Mouse (Mus musculus) hindlimb bud, embryonic 11.5 days (tissue): ENCODE measurements around the gene Adgb.
"Not testable (repeated sequence)": the region's sequence is repeated elsewhere in the genome, so short reads cannot be mapped to it uniquely, and the experiment has no call there.

Experiments
- DNase-seq: peaks from one replicate; pipeline ENCODE4 v3.0.0-alpha.2; 2012; ENCODE audit warnings: low read depth, low spot score; ENCODE audit errors: extremely low spot score

Gene Adgb

DNA sequence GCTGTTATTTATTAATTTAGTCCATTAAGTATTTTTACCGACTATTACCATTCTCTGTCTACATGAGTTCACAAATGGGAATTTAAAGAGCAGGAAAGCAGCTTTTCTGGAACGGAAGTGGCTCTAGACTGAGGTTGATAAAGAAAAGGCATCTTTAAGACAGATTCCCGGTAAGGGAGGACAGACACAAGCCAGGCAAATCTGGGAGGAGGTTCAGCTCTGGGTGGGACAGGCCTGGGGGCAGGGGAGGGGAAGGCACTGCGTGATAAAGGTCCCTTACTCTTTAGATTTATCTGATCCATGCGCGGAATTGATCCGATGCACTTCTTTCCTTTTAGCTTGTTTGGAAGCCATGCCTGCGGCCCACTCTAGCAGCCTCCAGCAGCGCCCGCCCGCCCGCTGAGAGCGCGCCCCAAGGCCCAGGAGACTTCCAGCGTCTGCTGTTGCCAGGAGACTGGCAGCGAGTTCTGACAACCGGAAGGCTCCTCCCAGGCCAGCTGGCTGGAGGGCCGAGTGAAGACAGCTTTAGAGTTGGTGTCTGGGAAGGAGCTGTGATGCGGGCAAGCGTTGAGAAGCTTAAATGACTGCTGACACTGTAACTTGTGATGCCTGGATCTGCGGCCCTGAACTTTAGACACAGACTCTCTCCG lies at the start of gene Adgb:
Gene Adgb, minus strand, starts transcription at position 366 of the 650 bp plus-strand sequence.
- no peak for DNase-seq

DNA sequence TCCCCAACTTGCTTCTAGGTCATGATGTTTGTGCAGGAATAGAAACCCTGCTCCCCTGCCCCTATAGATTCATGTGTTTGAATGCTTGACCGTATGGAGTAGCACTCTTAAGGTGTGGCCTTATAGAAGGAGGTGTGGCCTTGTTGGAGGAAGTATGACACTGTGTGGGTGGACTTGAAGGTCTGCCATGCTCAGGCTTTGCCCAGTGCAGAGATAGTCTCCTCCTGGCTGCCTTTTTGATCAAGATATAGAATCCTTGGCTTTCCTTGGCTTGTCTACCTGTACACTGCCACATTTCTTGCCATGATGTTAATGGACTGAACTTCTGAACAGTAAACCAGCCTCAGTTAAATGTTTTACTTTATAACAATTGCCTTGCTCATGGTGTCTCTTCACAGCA lies 8.0 kb upstream of the Adgb start:
- no peak for DNase-seq

DNA sequence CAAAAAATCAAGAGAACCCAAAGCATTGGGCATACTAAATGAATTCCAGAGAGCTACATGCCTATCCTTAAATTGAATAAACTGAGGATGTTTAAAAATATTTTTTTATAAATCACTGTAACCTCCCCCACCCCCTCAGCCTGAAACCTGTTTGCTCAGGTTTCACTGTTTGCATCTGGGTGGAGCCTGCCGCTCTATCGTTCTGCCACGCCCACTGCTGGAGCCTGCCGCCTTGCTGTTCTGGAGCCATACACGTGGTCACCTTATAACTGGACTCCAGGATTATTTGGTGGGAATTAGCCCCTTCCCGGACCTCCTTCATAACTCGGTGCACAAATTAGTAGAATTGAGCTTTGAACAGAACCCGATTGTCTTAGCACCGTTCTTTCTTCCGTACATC lies 5.3 kb upstream of the Adgb start:
- not testable (repeated sequence) for DNase-seq

DNA sequence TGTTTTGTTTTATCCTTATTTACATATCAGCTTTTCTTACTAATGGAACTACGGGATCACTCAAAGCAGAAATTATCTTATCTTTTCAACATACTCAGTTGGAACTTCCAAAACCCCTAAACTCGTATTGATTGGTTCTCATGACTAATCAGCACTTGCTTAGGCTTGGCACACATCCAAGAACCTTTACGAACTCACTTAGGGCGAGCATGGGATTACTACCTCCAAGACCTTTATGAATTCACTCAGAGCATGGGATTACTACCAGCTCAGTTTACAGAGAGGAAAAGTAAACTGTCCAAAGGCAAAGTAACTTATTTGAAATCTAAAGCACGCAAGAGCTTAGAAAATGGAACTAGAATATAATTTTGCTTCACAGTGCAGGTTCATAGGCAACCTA lies 4.8 kb upstream of the Adgb start:
- no peak for DNase-seq

DNA sequence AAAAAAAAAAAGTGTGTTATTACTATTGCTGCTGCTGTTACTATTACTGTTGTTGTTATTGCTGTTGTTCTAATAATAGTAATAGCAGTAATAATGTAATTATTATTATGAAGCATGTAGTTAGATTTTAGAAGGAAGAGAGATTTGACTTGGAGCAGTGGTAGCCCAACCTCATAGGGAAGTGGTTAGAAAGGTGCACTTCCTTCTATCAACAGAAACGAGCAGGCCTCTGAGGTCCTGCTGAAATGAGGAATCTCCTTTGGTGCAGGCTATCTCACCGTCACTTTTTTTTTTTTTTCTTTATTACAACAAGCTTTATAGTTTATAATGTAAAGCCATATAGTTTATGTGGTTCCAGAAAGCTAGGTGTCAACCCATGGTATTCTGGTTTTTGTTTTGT lies 4.4 kb upstream of the Adgb start:
- DNase-seq = no peak

DNA sequence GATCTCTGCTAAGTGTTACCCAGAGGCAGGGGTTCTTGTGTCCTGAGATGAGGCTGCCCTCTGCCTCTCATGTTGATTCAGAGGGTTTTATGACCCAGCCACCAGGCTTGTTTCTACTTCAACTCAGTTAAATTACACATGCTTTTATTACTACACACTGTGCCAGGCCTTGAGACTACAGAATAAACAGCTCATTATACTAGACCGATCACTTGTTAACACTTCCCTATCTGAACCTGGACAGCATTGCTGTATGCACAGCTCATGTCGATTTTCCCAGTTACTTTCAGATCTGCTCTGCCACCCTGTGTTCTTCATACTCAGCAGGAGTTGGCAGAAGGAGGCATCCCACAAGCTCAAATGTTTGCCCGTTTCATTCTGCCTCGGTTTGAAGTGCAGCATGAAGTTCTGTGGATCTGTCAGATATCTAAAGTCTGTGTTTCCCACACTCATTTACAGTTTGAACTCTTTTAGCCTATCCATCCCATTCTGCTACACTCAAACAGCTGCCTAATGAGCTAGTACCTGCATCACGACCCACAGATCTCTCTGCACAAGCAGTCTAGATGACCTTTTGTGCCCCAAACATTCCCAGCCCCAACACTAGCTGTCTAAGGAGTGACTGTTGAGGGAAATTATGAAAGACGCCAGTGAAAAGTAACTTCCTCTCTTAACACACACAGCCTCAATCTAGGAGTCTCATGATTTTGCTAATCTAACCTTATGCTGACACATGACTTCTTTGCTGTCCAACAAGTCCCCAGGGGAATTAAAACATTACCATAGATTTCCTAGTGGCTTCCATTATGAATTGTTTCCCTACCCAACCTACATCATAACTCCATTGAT lies 3.2 kb downstream of the Adgb start:
- DNase-seq = no peak

DNA sequence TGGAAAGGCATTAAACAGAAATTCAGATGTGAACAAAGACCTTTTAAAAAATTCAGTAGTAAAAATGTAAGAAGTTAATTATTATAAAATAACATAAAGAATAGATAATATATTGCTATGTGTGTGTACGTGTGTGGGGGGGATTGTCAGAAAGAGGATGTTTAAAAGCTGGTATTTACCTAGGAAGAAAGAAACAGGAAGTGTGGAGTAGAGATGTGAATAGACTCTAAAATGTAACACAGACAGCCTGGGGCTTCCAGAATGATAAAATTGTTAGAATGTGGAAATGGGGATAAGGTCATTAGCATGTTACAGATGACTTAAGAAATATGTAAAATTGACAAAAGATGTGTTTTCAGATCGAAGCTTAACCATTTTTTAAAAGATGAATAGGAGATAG lies 12.0 kb downstream of the Adgb start:
- DNase-seq = no peak

DNA sequence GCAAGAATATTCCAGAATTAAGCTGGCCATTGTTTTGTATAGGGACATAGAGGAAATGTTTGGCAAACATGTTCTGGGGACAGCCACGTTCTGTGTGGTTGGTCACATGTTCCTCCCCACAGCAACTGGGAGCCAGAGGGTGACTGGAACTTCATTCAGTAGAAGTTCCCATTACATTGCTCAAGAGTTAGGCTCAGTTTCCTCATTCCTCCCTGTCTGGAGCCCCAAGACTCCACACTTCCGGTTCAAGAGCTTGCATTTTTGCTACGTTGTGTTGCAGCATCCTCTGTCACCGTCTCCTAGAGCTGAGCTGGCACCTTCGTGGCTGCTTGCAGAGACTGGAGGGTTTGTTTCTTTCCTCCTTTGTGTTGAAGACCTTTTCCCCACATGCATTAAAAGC lies 15.1 kb downstream of the Adgb start:
- DNase-seq = no peak

DNA sequence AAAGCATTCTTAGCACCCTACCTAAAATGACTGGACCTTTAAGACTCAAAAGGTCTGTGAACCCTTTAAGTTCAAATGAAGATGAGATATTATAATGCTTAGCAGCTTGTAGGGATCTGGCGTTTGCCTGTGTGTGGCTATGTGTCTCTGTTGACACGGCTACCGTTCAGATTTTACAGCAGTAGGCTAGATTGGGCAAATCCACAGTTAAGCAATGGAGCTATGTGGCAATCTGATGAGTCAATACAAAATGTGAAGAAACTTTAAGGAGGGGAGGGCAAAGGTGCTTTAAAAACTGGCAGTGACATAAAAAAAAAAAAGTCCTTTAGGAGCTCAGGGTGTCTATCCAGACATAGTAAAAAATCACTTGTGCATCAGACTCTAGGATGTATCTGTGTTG lies 23.1 kb downstream of the Adgb start:
- no peak for DNase-seq

DNA sequence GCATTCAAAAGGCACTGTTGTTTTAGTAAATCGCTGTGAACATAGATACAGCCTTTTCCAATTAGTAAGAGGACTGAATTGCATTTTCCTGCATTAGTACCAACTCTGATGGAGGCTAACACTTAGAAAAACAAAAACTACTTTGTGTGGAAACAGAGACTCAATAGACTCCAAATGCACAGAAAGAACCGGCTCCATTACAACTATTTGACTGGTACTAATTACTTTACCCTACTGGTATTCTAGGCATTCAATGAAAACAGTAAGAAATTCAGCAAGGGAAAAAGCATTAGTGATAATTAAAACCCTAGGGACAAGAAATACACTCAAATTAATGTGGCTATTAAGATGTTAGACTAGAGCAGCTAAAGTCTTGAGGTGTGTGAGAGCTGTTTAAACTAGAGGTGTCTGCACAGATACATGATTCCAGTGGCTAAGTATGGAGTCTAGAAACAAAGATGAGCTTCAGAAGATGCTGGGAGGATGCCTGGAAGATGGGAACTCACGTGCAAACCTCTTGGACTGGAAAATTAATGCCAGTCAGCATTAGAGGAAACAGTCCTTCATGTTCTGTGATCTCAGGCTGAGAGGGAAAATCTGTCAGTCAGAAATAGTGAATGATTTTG lies 27.2 kb downstream of the Adgb start:
- DNase-seq = peak; percentile 10

DNA sequence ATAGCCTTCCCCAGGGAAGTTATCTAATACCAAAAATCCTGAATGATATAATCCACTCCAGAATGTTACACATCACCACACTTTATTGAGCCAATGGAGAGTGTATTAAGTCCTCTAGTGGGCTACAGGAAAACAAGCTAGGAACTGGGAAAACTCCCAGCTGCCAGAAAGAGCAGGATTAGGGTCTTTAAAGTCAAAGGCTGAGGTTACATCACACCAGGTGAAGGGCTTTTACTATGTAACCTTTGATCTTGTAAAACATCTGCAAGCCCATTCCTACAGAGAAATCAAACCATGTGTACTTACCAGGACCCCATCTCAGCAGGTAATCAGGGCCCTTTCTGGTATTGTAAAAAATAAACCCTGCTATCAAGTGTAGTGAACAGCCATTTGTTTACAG lies 28.6 kb downstream of the Adgb start:
- peak; percentile 10 for DNase-seq

DNA sequence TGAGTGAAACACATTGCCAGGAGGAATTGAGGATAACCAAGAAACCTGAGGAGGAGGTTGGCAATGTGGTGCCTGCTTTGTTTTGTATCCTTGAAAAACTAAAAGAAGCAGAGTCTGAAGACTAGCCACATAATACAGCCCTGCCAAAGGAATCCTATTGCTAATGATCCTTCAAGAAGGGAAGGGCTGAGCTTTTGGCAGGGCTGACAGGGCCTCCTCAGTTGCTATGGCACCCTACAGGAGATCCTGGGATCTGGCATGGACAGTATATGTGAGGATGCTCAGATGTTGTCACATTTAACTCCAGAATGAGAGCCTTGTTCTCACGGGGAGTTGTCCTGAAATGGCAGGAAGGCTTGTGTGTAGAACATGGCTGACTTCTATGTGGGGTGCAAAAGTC lies 37.1 kb downstream of the Adgb start:
- DNase-seq = no peak

DNA sequence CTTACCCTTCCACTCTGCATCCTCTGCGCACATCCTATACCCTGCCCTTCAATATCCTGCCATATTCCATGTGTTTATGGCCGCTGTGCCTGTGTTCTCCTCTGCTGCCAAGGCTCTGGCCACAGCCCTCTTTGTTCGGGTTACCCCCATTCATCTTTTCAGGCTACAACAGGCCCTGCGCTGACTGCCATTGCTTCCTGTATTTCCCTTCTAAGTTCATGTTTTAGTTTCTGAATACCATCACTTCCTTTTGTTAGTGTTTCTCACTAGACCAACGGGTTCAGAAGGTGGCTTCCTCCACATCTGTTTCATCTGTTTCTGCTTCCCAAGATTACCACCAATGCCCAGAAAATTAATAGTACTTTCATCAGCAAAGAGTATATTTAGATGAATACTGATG lies 42.5 kb downstream of the Adgb start:
- no peak for DNase-seq

DNA sequence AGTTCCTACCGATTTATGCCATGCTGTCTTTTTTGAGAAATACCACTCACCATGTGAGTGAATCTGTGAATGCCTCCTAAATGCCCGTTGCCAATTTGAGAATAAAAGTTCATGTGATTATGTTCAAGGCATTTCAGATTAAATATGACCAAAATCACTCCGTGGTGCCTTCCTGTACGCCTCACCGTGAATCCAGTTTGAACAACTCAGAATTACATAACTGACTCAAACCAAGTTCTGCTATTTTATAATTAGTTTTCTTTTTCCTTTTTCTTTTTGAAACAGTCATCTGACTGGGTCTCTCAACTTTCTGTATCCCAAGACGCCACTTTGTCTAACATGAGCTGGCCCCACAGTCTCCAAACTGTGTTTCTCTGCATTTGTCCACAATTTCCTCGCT lies 43.1 kb downstream of the Adgb start:
- no peak for DNase-seq

DNA sequence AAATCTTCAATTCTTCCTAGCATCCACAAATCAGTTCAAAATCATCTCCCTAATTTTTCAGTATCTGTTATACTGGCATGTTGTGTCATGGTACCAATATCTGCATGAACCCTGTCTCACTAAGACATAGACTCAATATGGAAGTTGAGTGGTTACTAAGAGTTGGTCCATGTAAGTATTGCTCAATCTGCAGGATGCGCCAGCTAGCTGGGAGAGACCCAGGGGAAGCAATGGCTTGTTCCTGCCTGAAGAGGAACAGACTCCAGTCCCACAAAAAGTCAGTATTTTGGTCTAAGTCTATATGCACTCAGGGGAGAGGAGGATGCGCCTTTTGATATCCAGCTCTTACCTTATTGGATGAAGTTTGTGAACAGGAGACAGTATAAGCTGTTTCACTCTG lies 47.7 kb downstream of the Adgb start:
- no peak for DNase-seq

DNA sequence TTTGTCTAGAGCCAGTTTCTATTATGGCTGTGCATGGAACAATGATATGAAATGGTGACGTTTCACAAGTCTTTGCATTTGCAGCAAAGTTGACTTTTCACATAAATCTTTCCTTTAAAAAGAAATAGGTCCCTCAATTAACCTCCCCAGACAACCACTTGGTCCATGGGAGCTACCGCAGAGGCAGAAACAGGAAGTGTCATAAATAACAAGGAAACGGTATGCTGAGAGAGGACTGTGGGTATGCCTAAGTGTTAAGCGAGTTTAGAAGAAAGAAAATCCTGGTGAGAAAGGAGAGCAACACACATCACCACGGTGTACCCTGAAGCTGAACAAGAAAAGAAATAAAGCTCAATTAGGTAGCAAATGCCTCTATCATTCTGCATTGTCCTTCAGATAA lies 61.1 kb downstream of the Adgb start:
- no peak for DNase-seq

DNA sequence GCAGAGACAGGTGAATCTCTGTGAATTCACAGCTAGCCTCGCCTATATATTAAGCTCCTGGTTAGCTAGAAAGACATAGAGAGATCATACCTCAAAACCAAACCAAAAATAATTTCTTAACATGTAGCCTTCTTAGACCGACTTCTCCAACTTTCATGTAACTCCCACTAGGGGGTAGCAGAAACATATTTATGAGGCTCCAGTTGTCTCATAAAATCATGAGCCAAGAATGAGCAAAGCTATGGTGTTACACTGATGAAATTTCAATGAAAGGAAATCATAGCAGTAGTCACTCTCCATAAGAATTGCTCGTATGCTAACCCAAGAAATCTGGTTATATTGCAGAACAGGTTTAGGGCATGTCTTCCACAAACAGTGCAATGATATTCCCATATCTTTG lies 64.0 kb downstream of the Adgb start:
- DNase-seq = peak; percentile 10

DNA sequence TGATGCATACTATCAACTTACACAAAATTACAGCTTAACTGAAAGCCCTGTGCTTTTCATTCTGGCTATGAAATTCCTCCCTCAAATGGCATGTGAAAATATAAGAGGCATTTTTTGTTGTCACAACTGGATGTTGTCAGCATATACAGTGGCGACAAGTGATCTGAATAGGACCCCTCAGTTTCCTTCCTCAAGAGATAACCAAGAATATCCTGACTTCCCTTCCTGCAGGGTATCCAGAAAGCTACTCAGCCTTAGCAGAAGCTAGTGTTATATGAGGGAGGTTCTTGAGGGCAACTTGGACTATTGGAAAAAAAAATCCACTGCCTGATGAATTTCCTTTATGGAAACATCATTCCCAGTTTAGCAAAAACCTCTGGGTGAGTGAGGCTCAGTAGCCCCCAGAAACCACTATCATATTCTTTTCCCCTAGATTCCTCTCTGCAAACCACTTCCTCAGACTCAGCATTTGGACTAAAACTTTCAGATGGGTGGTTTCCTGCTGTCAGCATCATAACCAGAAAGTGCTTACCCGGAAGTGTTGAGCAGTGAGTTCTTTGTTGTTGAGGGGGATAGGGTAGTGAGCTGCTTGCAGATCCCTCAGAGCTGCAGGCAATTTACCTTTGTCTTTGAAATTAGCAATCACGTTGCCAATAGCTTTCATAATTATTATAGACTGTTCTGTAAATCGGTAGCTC lies 76.2 kb downstream of the Adgb start:
- DNase-seq = no peak

DNA sequence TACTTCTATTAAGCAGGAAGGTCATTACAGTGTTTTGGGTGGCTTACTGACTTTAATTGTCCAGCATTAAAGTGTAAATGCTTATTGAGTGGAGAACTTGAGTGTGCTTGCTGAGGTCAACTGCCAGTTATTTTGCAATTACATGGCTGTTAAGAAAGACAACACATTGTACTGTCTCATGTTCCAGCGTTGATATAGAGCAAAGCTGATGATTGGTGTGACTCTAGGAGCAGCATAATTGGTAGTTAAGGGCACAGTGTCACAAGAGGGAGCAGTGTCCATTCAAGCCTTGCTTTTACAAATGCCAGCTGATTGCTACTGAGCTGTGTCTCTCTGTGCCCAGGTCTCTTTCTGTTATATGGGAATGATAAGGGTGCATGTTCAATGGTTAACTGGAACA lies 97.5 kb downstream of the Adgb start:
- DNase-seq = no peak

DNA sequence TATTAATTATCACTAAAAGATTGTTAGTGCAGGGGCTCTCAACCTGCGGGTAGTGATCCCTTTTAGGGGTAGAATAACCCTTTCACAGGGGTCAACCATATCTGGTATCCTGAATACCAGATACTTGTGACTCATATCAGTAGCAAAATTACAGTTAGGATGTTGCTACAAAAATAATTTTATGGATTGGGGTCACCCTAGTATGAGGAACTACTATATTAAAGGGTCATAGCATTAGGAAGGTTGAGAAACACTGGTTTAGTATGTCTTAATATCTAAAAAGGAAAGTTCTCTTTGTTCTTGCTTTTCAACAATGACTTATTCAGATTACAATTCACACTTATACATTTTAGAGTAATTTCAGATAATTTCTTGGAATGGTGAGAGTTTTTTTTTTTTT lies 108.1 kb downstream of the Adgb start:
- no peak for DNase-seq

DNA sequence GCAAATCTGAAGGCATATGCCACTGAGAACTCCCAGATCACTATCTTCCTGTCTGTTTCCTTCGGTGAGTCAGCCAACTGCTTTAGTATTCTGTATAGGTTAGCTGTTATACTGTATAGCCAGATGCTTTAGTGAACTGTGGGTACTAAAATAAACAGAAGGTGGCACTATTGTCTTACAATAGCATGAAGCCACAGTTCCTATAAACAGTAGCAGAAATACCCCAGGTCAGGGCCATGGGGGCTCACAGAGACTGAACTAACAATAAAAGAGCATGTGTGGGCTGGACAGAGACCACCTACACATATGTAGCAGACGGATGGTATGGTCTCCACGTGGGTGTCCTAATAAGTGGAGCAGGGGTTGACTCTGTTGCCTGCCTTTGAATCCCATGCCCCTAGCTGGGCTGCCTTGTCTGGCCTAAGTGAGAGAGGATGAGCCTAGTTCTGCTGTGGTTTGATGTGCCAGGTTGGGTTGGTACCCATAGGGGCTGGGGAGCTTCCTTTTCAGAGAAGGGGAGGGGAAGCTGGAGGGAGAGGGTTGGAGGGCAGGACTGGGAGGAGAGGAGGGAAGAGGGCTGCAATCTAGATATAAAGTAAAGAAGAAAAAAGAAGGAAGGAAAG lies 116.4 kb downstream of the Adgb start:
- peak; percentile 41 for DNase-seq
